Mouse (Mus musculus) bone marrow macrophage, adult 2 months (primary cell): Measurements from ENCODE around the gene Copb2.

ENCODE experiments used
- CTCF ChIP-seq: IDR thresholded peaks from 2 replicates; pipeline ENCODE4 v1.5.1; 2012; ENCODE audit warnings: low read depth, mild to moderate bottlenecking, low read length, moderate library complexity
- POLR2A ChIP-seq: IDR thresholded peaks from 2 replicates; pipeline ENCODE4 v1.6.1; 2012; ENCODE audit warnings: mild to moderate bottlenecking, low read depth, low read length, borderline replicate concordance

DNA sequence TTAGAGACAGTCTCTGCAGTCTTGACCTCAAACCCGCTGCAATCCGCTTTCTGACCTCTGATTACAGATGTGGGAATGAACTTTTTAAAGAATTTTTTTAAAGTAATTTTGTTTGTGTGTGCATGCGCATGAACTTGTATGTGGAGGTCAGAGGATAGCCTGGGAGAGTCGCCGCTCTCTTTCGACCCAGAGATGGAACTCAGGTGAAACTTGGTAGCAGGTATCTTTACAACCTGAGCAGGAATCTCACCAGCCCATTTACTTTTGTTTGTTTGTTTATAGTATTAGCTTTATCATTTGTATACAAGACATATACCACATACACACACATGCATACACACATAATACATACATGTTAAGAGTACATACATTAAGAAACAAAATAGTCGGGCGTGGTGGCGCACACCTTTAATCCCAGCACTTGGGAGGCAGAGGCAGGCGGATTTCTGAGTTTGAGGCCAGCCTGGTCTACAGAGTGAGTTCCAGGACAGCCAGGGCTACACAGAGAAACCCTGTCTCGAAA is 38.4 kb downstream of the Copb2 start:
- TF ChIP-seq CTCF (no peak), POLR2A (no peak)
